Mouse (Mus musculus): ENCODE measurements at regions not wholly inside any gene's neighbourhood (a gene's known extent, or its start where the extent isn't known, plus 50 kb on each side); places are given as distances from the start of the nearest gene placed in this dataset.
"Not testable (repeated sequence)": the region's sequence is repeated elsewhere in the genome, so short reads cannot be mapped to it uniquely, and the experiment has no call there.

DNA sequence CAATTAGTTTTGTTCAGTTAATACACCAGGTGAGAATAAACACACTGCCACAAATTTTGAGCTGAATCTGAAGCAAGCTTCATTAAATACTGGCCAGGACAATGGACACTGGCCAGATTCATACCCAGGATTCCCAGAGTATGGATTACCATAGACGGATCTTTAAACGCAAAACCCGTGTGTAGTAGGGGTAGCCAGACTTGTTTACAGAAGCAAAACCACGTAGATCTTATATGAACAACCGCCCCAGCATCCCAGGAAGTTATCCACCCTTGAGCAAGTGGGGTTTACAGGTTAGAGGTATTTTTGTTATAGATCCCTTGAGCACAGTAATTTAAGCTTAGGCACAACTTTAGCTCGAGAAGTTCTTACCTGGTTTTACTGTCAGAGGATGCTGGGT lies 71.1 kb upstream of the Ezr start:
- no peak for DNase-seq

GRCm38 (mm10) chr17:6852177-6852947 lies 69.8 kb upstream of the Ezr start:
- peak; percentile 57 for DNase-seq

DNA sequence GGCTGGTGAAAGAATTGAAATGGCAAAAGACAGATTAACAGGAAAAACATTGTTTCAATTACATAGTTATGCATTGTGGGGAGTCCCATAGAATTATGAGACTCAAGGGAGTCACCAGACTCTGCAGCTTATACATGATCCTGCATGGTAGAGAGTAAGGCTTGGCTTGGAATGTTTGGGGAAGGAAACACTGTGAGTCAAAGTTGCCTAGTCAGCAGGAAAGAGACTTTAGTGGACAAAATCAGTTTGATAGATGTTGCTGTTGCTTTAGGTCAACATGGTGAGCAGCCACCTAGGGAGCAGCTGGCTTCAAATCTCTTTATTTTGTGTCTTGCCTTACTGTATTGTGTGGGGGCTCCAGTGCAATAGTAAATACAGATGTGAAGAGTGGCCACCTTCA lies 67.9 kb upstream of the Ezr start:
- no peak for DNase-seq

- DNase-seq = not testable (repeated sequence)
Observed at GRCm38 (mm10) chr17:6841781-6842465, 59.3 kb upstream of the Ezr start.

DNA sequence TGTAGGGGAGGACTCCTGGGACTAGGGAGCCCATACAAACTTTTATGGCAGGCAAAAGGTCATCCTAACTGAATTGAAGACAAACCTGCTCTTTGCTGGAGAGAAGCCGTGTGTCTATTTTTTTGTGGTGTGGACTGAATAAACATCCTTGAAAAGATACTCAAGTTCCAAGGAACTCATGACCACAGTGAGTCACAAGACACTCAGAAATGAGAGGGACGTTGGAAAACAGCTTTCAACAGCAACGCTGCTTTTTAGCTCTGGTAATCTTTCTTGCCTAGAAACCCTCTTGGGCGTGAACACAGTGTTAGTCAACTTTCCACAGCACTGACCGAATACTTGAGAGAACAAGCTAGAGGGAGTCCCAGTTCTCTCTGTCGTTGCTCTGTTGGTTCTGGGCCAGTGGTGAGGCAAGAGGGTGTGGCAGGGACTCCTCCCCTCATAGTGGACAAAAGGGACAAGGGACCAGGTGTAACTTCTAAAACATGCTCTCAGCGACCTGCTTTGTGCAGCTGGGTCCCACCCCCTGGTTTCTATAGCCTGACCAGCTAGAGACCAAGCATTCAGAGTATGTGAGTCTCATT lies 52.8 kb upstream of the Ezr start:
- no peak for DNase-seq

All from thymus, postnatal 25 days (tissue).